Mouse (Mus musculus): ENCODE measurements around the gene Ddx28.

The Ddx28 gene

DNA sequence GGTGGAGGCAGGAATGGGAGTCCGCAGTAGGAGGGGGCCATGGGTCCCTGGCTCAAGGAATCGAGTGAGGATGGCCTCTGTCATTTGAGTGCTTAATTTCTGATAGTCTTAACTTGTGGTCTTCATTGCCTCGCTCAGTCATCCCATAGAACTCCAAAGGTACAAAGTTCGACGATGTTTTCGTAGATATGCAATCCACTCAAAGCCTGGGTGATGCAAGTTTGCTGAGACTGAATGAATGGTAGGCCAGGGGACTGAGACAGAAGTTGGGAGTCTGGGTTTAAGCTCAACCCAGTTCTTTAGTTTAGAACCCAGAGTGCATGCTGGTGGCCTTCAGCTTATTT, at the start of gene Ddx28:
Gene Ddx28, minus strand, starts transcription at position 240 of the 344 bp plus-strand sequence.
- DNase-seq (ENCODE audit: low read depth), result no peak

DNA sequence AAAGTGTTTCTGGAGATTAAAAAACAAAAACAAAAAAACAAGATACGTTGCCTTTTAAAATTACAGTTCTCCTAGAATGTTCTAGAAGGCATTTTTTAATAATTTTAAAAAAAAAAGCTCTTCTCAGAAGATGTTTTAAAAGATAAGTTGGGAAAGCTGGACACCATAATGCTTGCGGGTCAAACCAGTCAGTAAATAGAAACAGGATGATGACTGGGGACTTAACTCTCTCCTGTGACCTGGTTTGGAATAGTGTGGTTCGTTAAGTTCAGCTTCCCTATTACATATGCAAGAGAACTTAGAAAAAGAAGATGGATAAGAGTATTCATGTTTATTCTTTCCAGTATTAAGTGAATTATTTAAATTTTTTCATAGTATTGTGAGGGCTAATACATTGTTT, 48.8 kb upstream of the Ddx28 start:
- DNase-seq (ENCODE audit: low read depth), result peak; percentile 50

DNA sequence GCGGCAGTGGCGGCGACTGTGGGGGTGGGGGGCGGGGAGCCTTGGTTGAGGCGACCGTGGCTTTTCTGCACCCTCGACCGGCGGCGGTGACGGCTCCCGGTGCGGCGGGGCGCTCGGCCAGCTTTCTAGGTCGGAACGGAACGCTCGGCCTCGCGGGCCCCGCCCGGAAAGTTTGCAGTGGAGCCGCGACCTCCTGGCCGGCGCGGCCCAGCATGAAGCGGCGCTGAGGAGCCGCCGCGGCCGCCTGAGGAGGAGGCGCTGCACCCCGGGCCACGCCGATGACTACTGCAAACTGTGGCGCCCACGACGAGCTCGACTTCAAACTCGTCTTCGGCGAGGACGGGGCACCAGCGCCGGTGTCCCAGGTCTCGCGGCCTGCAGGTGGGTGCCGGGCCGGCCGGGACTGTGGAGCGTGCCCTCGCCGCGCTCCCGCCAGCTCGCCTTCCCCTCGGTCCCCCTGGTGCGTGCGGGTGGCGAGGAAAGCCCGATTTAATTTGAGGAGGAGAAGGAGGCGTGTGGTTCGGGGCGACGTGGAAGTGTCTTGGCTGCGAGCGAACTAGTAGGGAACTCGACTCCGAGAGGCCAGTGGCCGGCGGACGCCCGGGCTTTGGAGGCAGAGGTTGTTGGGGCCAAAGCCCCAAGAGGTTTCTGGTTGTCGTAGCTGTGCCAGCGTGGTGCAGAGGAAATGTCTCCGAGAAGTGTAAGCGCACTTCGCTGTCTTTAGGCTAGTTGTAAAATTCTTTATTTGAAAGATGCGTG, 48.1 kb upstream of the Ddx28 start:
- DNase-seq (ENCODE audit: low read depth), result no peak

DNA sequence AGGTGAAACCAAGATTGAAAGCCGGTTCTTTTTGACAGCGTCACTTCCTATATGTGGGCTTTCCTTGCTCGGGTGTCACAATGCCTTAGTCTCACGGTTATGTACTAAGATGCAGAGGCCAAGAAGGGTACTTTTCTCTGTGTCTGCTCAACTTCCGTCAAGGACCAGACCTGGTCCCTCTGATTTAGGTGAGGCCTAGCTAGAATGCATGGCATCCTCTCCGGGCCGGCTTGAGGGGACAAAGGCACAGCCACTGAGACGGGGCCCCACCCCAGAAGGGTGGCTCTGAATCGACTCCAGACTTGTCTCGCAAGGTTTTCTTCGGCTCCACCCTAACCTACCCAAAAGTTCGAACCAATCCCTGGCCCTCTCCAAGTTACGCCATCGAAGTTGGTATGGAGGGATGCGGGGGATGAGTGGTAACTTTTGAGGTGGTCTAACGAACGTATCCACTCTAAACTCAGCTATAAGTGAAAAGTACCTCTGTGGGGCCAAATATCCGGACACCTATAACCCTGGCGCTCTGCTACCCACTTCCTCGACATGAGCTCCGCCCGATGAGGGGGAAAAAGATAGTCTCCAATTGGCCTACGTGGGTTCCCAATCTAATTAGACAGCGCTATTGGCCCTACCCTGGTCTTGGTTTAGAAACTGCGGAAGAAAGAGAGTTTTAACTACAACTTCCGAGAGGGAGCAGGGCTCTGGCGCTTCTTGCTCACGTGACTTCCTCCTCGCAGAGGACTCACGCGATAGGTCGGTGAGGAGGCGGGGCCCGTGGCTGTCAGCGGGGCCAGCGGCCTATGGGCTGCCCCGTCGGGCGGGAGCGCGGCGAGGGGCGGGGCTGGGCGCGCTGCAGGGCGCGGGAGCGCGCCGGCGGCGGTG, 47.3 kb upstream of the Ddx28 start, which contains the start of gene Nfatc3:
Gene Nfatc3, plus strand, starts transcription at position 110 of the 882 bp plus-strand sequence.
- peak; percentile 97 for DNase-seq (ENCODE audit: low read depth)

DNA sequence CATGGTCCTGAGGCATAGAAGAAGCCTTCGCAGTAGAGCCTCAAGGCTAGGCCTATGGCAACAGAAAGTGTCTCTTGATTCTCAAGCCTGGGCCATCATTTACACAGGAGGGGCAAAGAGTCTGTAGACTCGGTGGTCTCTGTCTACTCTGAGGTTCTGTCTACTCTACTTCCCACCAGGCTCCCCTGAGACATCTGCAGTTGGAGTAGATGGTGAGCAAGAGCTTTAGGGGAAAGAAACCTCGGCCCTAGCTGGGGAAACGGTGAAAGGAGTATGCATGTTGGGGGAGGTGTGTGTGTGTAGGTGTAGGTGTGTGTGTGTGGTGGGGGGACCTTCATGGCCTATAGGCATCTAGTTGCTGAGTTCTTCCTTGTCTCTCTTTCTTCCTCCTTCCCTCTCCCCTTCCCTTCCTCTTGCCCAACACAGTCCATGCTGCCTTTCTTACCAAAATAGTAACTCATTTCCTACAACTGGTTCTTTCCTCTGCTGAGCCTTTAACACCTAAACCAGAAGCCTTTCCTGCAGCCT, 44.8 kb upstream of the Ddx28 start:
- DNase-seq (ENCODE audit: low read depth), result peak; percentile 52

DNA sequence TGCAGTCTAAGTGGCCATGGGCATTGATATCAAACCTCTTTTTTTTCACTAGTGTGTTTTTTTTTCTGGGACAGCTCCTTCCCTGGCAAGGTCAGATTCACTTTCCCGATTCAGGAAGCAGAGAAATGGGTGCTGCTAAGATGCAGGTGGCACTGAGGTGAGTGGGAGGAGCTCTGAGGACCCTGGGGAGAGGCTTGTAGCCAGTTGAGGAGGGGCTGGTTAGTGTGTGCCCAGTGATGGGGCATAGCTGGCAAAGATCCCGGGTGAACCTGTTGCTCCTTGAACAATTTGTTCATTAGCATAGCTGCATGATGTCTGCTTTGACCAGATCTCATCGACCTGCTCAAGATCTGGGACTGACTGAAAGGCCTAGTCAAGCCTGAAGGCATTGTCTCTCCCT, 43.4 kb upstream of the Ddx28 start:
- peak; percentile 61 for DNase-seq (ENCODE audit: low read depth)

DNA sequence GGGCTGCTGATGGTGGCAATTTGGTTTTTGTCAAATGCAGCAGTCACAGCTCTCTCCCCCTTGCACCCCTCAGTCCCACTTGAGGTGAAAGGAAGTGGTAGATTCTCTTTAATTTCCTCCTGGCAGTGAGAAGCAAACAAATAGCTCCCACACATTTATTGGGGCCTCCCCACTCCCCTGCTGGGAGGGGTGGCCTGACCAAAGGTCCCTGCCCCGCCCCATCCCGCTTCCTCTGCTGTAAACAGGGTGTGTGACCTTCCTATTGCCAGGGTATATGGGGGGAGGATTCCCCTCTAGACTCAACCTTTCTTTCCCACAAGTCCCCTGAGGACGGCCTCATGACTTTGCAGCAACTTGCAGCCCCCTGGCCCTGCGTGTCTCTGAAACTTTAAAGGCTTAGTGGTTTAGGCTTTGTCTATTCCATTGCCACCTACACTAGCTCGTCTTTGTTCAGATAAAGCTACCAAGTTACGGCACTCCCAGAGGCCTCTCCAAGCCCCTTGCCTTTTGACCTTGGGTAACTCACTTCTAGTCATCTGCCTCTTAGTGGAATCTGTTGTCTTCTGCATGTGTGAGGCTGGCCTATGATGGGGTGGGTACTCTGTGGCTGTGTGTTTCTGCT, 42.6 kb upstream of the Ddx28 start:
- DNase-seq (ENCODE audit: low read depth), result peak; percentile 92

DNA sequence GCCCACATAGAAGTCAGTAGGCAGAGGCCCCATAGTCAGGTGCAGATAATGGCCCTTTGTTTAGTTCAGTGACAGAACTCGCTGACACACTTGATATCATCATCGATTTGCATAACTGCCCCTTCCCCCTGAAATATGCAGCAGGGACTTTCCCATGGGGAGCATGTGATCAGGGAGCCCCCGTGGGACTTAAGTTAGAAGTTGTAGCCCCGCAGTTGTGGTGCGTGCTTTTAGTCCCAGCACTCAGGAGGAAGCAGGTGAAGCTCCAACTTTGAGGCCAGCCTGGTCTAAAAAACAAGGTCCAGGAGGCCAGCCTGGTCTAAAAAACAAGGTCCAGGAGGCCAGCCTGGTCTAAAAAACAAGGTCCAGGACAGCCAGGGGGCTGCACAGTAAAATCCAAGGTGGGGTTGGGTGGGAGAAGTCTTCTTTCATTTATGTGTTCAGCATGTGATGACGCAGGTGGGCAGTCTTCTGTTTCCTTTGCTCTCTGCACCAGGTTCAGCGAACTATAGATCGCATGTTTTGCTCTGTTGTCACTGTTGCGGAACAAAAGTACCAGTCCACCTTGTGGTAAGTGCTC, 40.9 kb upstream of the Ddx28 start:
- peak; percentile 87 for DNase-seq (ENCODE audit: low read depth)

DNA sequence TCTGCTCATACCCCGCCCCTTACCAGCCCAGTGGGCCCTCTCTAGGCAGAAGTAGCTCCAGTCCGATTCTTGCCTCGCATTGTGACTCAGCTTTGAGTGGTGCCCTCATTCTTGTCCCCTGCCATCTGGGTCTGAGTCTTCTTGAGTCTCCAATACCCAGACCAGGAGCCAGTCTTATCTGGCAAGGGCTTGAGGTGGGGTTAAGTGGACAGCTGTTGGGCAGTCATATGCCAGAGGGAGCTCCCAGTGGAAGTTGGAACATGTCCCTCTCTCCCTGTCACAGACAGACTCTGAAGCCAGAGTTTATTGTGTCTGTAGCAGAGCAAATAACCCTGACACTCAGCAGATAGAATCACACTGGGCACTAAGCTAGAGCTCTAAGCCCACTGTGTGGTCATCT, 39.4 kb upstream of the Ddx28 start:
- no peak for DNase-seq (ENCODE audit: low read depth)

DNA sequence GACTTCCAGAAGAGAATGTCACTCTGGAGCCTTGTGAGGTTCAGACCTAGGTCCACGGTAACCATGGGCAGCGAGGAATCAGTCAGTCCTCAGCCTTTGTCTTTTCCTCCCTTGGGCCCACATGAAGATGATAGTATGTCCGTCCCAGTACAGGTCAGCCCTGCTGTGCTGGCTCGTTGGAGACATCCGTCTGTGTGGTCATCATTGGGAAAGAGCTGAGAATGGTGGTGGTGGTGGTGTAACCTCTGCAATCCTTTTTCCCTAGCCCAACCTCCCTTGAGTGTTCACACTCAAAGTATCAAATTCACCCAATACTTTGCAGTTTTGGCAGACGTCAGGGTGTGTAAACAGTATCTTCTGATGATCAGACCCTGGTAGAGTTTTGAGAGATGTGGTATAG, 38.2 kb upstream of the Ddx28 start:
- DNase-seq (ENCODE audit: low read depth), result no peak

DNA sequence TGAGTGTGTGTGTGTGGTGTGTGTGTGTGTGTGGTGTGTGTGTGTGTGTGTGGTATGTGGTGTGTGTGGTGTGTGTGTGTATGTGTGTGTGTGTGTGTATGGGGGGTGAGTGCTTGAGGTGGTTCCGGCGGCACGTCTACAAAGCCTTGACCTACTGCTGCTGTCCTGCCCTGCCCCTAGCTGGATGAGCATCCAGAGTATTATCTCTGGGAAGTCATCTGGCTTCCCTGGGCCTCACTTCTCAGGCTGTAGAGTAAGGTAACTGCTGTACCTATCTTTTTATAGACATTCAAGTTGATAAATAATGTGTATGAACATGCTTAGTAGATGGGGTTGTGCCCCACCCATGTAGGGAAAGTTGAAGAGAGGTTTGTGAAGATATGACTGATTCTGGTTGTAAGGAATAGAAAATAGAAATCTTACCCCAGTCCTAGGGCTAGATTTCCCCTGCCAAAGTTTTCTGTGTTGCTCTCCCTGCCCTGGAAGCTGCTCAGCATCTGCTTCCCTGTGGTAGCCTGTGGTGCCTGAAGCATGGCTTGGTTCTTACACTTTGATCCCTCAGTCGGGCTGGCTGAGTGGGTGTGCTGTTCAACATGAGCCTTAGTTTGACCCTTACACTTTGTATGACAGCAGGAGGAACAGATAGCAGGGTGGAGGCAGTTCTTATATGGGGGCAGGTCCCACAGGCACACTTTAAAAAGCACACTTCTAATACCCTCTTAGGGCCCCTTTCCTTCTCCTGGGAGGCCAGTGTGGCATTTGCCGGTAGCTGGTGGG, 36.4 kb upstream of the Ddx28 start:
- no peak for DNase-seq (ENCODE audit: low read depth)

DNA sequence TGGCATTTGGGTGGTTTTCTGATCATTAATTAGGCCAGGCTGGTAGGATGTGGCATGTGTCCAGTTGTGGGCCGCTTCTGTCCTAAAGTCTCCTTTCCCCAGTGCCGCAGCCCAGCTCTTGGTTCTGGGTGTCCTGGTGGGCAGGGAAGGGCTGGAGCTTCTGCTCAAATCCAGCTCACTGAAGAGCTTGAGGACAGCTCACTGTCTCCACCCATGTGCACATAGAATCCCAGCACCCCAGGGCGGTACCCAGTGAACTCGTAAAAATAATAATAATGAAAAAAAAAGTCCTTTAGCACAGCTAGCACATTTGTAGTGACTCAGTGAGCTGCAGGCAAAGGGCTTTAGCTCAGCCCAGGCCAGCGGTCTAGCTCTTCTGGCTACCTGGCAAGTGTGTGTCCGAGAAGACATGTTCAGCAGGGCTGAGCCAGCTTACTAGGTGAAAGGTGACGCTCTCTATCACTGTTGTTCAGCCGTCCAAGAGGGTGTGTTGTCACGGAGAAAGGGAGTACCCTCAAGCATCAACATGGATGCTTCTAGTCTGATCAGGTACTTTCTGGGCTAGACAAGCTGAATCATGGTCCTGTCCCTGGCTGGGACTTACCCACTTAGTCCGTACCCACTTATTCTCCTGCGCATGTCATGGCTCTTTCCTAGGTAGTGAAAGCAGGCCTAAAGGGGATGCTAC, 35.3 kb upstream of the Ddx28 start:
- no peak for DNase-seq (ENCODE audit: low read depth)

DNA sequence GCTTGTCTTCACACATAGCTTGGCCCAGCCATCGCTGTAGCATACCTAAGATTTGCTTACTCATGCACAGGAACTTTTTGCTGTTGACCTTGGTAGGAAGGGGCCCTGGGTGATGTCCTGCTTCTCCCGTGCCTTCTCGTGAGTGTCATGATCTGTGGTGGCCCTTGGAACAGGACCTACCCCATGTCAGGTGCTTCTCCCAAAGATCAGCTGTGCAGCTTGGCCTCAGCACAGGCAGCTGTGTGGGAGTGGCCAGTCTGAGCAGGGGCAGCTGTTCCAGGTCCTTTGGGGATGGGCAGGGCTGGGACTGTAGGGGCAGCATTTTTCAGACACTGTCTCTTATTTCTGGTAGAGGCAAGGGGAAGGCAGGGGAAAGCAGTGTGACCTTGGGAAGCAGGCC, 32.5 kb upstream of the Ddx28 start:
- DNase-seq (ENCODE audit: low read depth), result no peak

DNA sequence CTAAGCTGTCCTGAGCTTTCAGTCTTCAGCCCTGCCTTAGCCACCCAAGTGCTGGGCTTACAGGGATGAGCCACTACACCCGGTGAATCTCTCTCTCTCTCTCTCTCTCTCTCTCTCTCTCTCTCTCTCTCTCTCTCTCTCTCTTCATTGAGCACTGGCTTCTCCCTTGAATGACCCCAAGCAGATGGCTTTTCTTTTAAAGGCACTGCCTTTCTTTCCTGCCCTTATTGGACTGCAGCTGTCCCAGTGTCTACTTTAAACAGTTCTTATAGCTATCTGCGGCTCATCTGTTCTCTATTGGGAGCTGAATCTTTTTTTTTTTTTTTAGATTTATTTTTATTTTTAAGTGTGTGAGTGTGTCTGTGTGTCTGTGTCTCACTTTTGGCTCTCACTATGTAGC, 31.4 kb upstream of the Ddx28 start:
- DNase-seq (ENCODE audit: low read depth), result no peak

DNA sequence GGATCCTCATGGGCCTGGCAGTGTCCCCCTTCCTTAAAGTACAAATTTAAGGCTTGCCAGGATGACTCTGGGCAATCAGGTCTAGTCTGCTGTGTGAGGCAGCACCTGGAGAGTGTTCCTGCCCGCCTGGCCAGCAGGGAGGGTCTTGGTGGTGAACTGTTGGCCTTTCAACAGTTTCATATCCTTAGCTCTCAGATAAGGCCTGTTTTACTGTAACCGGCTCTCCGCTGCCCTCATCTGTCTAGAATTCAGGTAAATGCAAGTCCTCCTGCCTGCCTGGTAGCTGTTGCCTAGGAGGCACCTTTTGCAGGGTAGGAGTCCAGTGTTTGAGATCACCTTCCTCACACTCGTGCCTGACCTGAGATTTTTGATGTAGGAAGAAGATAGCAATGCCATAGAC, 28.5 kb upstream of the Ddx28 start:
- DNase-seq (ENCODE audit: low read depth), result no peak

DNA sequence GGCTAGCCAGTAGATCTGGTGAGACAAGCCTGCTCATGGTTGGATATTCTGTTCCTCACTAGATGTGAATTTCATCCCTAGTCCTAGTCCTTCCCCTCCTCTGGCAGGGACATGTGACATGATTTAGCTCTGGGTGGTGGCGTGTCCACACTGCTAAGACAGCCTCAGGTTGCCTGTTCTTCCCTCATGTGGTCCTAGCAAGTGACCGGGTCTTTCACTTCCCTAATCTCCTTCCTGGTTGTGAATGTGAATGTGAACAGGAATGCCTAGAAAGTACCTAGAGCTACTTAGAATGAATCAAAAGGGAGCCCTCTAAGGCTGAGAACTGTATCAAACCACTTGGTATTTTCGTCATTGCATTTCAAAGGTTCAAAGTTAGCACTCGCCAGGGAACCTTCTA, 27.9 kb upstream of the Ddx28 start:
- no peak for DNase-seq (ENCODE audit: low read depth)

DNA sequence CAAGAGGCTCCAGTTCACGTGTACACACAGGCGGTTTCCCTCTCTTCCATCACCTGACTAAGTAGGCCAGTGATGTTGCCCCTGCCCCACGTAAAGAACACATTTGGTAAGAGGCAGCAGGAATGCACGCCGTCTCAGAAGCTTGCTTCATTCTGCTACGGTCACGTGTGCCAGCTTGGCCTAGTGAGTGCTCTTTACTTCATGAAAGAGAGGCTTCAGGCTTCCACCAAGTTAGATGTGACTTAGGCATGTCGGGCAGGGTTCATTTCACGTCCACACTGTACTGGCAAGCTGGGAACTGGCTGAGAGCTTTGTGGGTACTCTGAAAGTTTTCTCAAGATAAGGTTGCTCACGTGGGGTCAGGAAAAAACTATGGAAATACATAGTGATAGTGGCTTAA, 27.0 kb upstream of the Ddx28 start:
- no peak for DNase-seq (ENCODE audit: low read depth)

DNA sequence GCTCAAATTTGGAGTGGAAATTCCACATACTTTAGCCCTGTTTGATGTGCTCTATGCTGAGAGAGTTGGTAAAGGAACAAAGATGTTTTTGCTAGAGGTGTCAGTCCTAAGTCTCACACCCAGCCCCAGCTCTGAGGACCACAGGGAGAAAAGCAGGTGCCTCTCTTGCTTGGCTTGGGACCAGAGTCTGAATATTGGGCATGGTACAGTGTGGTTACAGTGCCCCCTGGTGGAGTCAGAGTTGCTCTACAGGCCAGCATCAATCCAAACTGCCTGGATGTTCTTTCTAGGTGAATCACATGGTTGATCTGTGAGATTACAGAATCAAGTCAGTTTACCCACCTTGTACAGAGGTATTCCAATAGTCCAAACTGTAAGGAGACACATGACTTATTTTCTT, 10.8 kb upstream of the Ddx28 start:
- peak; percentile 91 for DNase-seq (ENCODE audit: low read depth)

DNA sequence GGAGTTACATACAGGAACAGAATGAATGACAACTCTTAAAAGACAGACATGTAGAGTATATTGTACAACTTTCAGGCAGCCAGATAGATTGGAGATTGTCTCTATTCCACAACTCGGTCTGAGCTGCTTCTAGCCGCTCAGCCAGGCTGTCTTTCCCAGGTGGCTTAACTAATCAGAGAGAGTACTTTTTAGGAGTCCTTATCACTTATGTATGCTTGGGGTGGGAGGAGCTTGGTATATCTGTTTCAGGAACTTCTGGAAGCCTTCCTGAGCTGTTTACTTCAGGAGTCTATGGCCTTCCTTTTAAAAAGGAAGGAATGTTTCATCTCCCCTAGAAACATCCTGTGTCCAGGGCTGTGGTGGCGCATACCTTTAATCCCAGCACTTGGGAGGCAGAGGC, 6.4 kb upstream of the Ddx28 start:
- no peak for DNase-seq (ENCODE audit: low read depth)

DNA sequence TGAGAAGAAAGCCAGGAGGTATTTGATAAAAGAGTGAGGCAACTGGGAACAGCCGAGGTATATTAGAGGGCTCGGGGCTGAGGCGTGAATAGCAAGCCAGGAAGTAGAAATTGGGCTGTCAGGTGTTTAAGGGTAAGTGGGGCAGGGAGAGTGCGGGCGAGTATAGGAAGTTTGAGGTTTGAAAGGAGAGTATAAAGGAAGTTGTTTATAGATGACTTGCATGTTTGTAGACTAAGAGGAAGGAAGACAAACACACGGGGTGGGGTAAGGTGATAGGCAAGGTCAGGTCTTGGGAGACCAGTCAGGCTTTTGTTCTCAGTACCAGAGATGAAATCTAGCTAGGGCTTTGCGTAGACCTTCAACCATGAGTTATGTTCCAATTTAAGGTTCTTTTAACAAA, 5.4 kb upstream of the Ddx28 start:
- DNase-seq (ENCODE audit: low read depth), result peak; percentile 57

DNA sequence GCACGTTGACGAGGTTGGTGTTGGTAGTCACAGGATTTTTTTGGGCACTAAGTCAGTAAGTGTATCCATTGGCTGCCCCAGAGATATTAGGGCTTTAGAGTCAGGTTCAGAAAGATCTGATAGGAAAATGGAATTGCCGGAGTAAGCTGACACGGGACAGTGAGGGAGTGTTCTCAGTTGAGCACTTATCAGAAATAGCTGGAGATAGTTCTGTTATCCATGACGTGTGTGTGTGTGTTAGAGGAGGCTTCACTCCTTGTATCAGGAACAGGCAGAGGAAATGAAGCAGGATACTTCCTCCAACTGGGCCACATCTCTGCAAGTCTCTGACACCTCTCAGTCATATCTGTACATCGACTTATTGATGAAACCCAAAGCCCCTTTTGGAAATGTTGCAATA, 4.6 kb upstream of the Ddx28 start:
- no peak for DNase-seq (ENCODE audit: low read depth)

All from induced T-regulatory cell, adult 2 months (primary cell).